Mouse (Mus musculus) NIH3T3 (cell line): ENCODE data around the gene Aldh1b1.

Experiments
- DNase-seq: peaks from one replicate; pipeline ENCODE4 v3.0.0-alpha.2; 2012; ENCODE audit warnings: low read depth

The Aldh1b1 gene

GRCm38 (mm10) chr4:45798964-45799363 is at the start of gene Aldh1b1:
Gene Aldh1b1, plus strand, starts transcription at chr4:45799022.
- no peak for DNase-seq

GRCm38 (mm10) chr4:45749449-45749848 is 49.4 kb upstream of the Aldh1b1 start:
- no peak for DNase-seq

GRCm38 (mm10) chr4:45750477-45750876 is 48.3 kb upstream of the Aldh1b1 start:
- no peak for DNase-seq

- DNase-seq, result no peak
Observed at GRCm38 (mm10) chr4:45753211-45753809, 45.5 kb upstream of the Aldh1b1 start.

- no peak for DNase-seq
Observed at GRCm38 (mm10) chr4:45754171-45754570, 44.7 kb upstream of the Aldh1b1 start.

GRCm38 (mm10) chr4:45755097-45755496 is 43.7 kb upstream of the Aldh1b1 start:
- DNase-seq, result no peak

GRCm38 (mm10) chr4:45755881-45756280 is 42.9 kb upstream of the Aldh1b1 start:
- DNase-seq, result peak; percentile 51

- DNase-seq, result no peak
Observed at GRCm38 (mm10) chr4:45757941-45758340, 40.9 kb upstream of the Aldh1b1 start.

- DNase-seq, result no peak
Observed at GRCm38 (mm10) chr4:45759411-45759810, 39.4 kb upstream of the Aldh1b1 start.

GRCm38 (mm10) chr4:45762600-45762999 is 36.2 kb upstream of the Aldh1b1 start:
- no peak for DNase-seq

- no peak for DNase-seq
Observed at GRCm38 (mm10) chr4:45763288-45764140, 35.3 kb upstream of the Aldh1b1 start.

GRCm38 (mm10) chr4:45764141-45764494 is 34.7 kb upstream of the Aldh1b1 start:
- no peak for DNase-seq

GRCm38 (mm10) chr4:45765121-45765564 is 33.7 kb upstream of the Aldh1b1 start:
- no peak for DNase-seq

GRCm38 (mm10) chr4:45765565-45766201 is 33.1 kb upstream of the Aldh1b1 start:
- no peak for DNase-seq

- DNase-seq, result no peak
Observed at GRCm38 (mm10) chr4:45766774-45767173, 32.0 kb upstream of the Aldh1b1 start.

- peak; percentile 38 for DNase-seq
Observed at GRCm38 (mm10) chr4:45767891-45768558, 30.8 kb upstream of the Aldh1b1 start.

GRCm38 (mm10) chr4:45769141-45769540 is 29.7 kb upstream of the Aldh1b1 start:
- no peak for DNase-seq

GRCm38 (mm10) chr4:45769791-45770637 is 28.8 kb upstream of the Aldh1b1 start:
- no peak for DNase-seq

- DNase-seq, result no peak
Observed at GRCm38 (mm10) chr4:45770638-45771033, 28.2 kb upstream of the Aldh1b1 start.

GRCm38 (mm10) chr4:45771173-45771572 is 27.6 kb upstream of the Aldh1b1 start:
- DNase-seq, result no peak

GRCm38 (mm10) chr4:45771619-45772018 is 27.2 kb upstream of the Aldh1b1 start:
- DNase-seq, result peak; percentile 78
